Mouse (Mus musculus) olfactory bulb, adult 2 months (tissue): ENCODE data around the gene 0610012G03Rik.

Source experiments
- CTCF ChIP-seq: fragments of 200-500 bp; IDR thresholded peaks from 2 replicates; pipeline ENCODE4 v1.5.1; 2012; ENCODE audit warnings: low read depth, mild to moderate bottlenecking, low read length, moderate library complexity; ENCODE audit not compliant: insufficient read depth
- POLR2A ChIP-seq: fragments of 200-500 bp; IDR thresholded peaks from 2 replicates; pipeline ENCODE4 v1.6.1; 2012; ENCODE audit warnings: mild to moderate bottlenecking, low read depth, low read length, moderate library complexity; ENCODE audit not compliant: insufficient read depth

DNA sequence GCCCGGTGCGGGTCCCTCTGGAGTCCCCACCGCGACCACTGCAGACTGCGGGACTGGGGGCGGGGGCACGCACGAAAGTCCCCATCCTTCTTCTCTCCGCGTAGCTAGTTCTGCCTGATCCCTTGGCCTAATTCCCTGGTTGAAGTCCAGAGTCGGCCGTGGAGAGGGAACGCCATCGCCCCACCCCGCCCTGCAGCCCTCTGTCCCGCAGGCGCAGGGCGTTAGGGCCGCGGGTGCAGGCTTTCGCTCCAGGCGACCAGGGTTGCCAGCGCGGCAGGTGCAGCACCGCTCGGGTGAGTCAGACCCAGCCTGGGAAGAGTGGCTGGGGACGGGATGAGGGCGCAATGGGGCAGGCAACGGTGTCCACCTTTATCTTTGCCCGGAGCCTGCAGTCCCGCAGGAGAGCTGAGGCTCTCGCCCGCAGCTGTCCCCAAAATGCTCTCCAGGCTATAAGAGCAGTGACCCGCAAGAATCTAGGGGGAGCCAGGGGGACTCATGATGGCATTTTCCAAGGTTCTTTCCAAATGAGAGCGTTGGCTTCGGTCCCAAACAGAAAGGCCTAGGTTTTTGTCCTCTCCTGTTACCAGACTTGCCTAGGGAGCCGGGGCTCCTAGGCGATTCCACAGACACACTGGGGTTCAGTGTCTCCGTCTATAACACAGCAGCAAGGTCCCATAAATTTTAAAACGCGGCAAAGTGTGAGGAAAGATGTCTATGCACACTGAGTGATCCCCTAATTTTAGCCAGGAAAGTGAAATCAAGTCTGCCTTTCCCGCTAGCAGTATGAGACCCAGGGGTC is 14.3 kb downstream of the 0610012G03Rik start, which contains the start of gene Pigz:
- no peak for TF ChIP-seq POLR2A
- no peak for TF ChIP-seq CTCF
